Mouse (Mus musculus): ENCODE data around the gene Ythdc1. TPM values are rescaled to one million over a fixed set of nuclear protein-coding genes. Genes with fewer than 3 reads are reported as not detected.
"Not testable (repeated sequence)": the region's sequence is repeated elsewhere in the genome, so short reads cannot be mapped to it uniquely, and the experiment has no call there.

Ythdc1 gene
- polyA plus RNA-seq, 1 experiment from 2014 or later, result 40.7 TPM

DNA sequence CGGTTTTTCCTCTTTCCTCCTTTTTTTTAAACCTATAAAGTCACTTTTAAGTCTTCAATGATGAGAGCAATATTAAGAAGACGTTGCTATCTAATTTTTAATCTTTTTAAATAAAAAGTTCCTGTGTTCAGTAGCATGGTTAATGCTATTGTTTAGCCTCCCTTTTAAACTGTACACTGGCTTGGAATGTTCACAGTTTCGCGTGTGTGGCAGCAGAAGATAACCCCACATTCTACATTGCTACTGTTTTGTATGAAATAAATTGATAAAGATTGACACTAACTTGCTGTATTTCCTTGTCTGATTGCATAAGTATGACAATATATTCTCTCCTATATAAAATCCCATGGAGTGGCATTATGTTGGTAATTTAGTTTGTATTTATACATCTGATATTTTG, 32.4 kb downstream of the Ythdc1 start:
- not testable (repeated sequence) for H3K27me3 ChIP-seq; H3K4me2 ChIP-seq; H3K4me1 ChIP-seq; ATAC-seq (replicated peaks; ENCODE audit: low FRiP score); H3K9ac ChIP-seq; H3K4me3 ChIP-seq (replicated peaks); H3K9me3 ChIP-seq (replicated peaks); H3K27ac ChIP-seq
- WGBS, result 90% methylated on average over 4 of the region's 4 CpGs
- peaks cover 37% of the 10 kb centered on the region for H3K36me3 ChIP-seq

DNA sequence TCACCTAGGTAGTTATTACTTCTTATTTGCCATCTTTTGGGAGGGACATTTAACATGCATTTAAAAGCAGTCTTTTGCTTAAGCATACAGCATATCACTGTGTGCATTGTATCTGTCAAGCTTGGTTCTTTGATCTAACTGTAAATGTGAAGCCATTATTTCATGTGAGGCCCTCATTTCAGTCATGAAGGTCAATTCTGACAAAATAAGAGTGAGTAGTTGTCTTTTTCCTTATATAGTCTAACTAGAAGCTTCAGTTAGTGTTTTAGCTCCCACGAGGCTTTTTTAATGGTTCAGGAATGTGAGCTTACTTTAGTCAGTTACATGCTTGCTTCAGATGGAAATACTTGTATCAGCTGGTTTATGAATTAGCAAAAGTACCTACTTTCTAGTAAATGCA, 34.1 kb downstream of the Ythdc1 start:
- no peaks in the 10 kb centered on the region for H3K4me1 ChIP-seq
- ATAC-seq (replicated peaks; ENCODE audit: low FRiP score), result no peak
- no peak overlapping the region for H3K4me2 ChIP-seq
- H3K36me3 ChIP-seq, result peaks cover 31% of the 10 kb centered on the region
- WGBS, result 80% methylated on average over 1 of the region's 1 CpGs
- no peaks in the 10 kb centered on the region for H3K27me3 ChIP-seq
- no peaks in the 10 kb centered on the region; the same call in 1 of the 2 replicates for H3K9me3 ChIP-seq (replicated peaks)
- no peak overlapping the region for H3K9ac ChIP-seq
- no peak overlapping the region for H3K27ac ChIP-seq
- H3K4me3 ChIP-seq (replicated peaks), result no peak overlapping the region

DNA sequence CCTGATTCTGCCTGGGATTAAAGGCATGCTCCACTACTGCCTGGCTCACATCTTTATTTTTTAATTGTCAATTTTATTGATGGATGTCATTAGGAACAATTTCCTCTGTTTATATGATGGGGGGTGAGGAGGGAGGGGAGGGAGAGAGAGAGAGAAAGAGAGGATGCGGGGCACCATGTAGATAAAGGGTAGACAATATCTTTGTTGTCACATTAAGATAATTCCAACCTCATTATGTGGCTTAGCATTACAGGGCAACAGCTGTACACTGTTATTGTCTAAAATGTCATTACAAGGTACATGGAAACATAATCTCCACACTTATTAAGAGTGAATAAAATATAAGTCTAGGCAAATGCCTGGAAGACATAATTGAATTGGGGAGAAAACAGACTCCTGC, 35.5 kb downstream of the Ythdc1 start:
- Histone ChIP-seq H3K4me2 (no peak overlapping the region), H3K9ac (no peak overlapping the region), H3K27ac (no peak overlapping the region), H3K27me3 (no peaks in the 10 kb centered on the region), H3K36me3 (peaks cover 24% of the 10 kb centered on the region), H3K9me3 (replicated peaks) (no peaks in the 10 kb centered on the region; the same call in 1 of the 2 replicates), H3K4me1 (no peaks in the 10 kb centered on the region), H3K4me3 (replicated peaks) (no peak overlapping the region)
- no peak for ATAC-seq (replicated peaks; ENCODE audit: low FRiP score)
- WGBS, result 77% methylated on average over 1 of the region's 1 CpGs

DNA sequence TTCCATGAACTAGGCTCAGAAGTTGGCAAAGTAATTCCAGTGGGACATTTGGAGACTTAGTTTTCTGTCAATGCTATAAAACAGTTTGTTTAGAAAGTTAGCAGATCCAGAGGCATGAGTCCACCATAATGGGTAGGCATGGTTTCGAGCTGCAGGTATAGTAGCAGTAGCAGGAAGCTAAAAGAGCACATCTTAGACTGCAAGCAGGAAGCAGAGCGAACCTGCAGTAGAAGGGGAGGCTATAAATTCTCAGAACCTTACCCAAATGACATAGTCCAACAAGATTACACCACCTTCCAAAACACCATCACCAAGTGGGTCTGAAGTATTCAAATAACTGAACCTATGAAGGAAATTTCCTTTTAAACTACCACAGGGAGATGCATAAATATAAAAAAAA, 36.2 kb downstream of the Ythdc1 start:
- H3K9ac ChIP-seq, result no peak overlapping the region
- no peak overlapping the region for H3K4me3 ChIP-seq (replicated peaks)
- WGBS, result 86% methylated on average over 2 of the region's 2 CpGs
- no peak overlapping the region for H3K27ac ChIP-seq
- H3K36me3 ChIP-seq, result peaks cover 20% of the 10 kb centered on the region
- no peaks in the 10 kb centered on the region for H3K27me3 ChIP-seq
- no peaks in the 10 kb centered on the region; the same call in 1 of the 2 replicates for H3K9me3 ChIP-seq (replicated peaks)
- H3K4me1 ChIP-seq, result no peaks in the 10 kb centered on the region
- no peak overlapping the region for H3K4me2 ChIP-seq
- ATAC-seq (replicated peaks; ENCODE audit: low FRiP score), result no peak

DNA sequence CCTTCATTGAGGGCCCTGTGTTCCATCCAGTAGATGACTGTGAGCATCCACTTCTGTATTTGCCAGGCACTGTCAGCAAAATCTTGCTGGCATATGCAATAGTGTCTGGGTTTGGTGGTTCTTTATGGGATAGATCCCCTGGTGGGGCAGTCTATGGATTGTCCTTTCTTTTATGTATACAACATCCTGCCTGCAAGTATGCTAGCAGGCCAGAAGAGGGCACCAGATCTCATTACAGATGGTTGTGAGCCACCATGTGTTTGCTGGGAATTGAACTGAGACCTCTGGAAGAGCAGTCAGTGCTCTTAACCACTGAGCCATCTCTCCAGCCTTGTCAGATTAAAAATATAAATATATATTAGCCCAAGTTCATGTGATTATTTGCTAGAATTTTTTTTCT, 37.2 kb downstream of the Ythdc1 start:
- ATAC-seq (replicated peaks; ENCODE audit: low FRiP score); H3K9me3 ChIP-seq (replicated peaks); H3K4me1 ChIP-seq; H3K27me3 ChIP-seq; H3K27ac ChIP-seq; H3K9ac ChIP-seq; H3K36me3 ChIP-seq; H3K4me3 ChIP-seq (replicated peaks); H3K4me2 ChIP-seq: not testable (repeated sequence)

DNA sequence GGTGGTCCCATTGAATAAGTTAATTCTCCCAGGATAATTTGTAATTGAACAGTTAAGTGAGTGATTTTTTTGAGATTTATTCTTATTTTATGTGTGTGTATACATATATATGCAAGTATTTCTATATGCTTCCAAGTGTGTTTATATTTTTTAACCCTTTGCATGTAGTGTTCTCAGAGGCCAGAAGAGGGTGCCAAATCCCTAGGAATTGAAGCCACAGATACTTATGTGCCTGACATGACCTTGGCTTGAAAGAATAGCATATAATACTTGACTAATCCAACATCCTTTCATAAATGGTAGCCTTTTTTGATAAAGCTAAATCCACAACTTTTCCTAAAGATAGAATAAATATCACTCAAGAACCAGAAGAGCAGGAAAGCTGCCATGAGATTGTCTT, 46.1 kb downstream of the Ythdc1 start:
- H3K27me3 ChIP-seq, result no peaks in the 10 kb centered on the region
- H3K9me3 ChIP-seq (replicated peaks), result no peaks in the 10 kb centered on the region
- no peak for ATAC-seq (replicated peaks; ENCODE audit: low FRiP score)
- no peak overlapping the region for H3K4me3 ChIP-seq (replicated peaks)
- H3K4me1 ChIP-seq, result no peaks in the 10 kb centered on the region
- no peaks in the 10 kb centered on the region for H3K36me3 ChIP-seq
- H3K27ac ChIP-seq, result no peak overlapping the region
- no peak overlapping the region for H3K4me2 ChIP-seq
- H3K9ac ChIP-seq, result no peak overlapping the region

DNA sequence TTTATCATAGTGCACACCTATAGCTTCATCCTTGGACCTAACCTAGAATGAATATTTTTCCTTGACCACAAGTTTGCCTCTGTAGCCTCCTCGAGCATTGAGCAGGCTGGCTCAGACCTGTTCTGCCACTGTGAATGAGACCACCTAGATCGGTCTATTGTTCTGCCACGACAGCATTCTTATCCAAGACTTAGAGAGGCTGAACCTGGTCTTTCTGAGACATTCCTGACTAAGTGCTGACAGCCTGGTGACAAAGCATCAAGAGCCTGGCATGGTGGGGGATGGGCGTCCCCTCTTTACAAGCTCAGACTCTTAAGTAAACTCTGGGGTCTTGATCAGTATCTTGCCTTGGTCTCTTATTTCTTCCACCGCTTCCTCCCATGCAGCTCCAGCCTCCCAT, 47.6 kb downstream of the Ythdc1 start:
- ATAC-seq (replicated peaks; ENCODE audit: low FRiP score), result no peak
- no peaks in the 10 kb centered on the region for H3K27me3 ChIP-seq

DNA sequence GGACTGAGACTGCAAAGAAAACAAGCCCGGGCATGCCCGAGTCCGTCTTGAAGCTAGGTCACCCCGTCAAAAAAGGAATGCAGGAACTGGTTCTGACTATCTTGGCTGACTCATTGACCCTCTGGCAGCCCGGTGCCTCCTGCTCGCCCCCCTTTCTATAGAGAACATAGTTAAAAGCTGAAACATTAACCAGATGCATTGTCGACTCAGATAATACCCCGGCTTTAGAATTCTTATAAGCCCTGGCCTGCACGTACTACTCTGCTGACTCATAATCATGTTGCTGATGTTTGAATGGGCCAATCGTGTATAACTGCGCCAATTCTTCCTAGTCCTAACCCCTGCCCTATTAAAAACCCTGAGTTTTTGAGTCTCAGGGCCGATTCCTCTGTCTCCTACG, 52.5 kb downstream of the Ythdc1 start:
- H3K27me3 ChIP-seq; H3K9ac ChIP-seq; H3K36me3 ChIP-seq; H3K4me1 ChIP-seq; H3K4me3 ChIP-seq (replicated peaks); H3K4me2 ChIP-seq; H3K9me3 ChIP-seq (replicated peaks); ATAC-seq (replicated peaks; ENCODE audit: low FRiP score); H3K27ac ChIP-seq: not testable (repeated sequence)
- 73% methylated on average over 13 of the region's 13 CpGs for WGBS

More for the DNA sequence above, 47.6 kb downstream of the Ythdc1 start:
- Histone ChIP-seq H3K4me2 (no peak overlapping the region), H3K27ac (no peak overlapping the region), H3K36me3 (no peaks in the 10 kb centered on the region), H3K9ac (no peak overlapping the region), H3K4me1 (no peaks in the 10 kb centered on the region), H3K9me3 (replicated peaks) (no peaks in the 10 kb centered on the region), H3K4me3 (replicated peaks) (no peak overlapping the region)
- 57% methylated on average over 5 of the region's 5 CpGs for WGBS

DNA sequence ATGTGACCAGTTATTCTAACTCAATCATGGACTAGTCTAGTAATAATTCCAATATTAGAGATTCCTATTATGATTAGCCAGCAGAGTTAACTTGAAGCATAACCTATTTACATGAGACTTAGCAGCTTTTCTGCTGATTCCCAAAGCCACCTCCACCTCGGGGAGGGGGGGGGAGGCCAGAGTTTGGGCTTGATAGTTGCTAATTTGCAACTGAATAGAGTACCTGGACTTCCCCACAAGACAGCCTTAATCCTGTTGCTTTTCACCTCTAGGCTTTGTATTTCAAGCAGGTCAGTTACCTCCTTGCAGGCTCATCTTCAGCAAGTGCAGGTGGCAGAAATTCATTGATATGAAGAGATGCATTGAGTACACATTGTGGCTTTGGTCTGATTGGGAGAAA, 53.7 kb downstream of the Ythdc1 start:
- H3K4me3 ChIP-seq (replicated peaks), result no peak overlapping the region
- no peak overlapping the region for H3K9ac ChIP-seq
- no peaks in the 10 kb centered on the region for H3K9me3 ChIP-seq (replicated peaks)
- 19% methylated on average over 1 of the region's 1 CpGs for WGBS
- H3K4me2 ChIP-seq, result no peak overlapping the region
- H3K27ac ChIP-seq, result no peak overlapping the region
- no peak for ATAC-seq (replicated peaks; ENCODE audit: low FRiP score)
- no peaks in the 10 kb centered on the region for H3K27me3 ChIP-seq
- H3K36me3 ChIP-seq, result no peaks in the 10 kb centered on the region
- H3K4me1 ChIP-seq, result no peaks in the 10 kb centered on the region

DNA sequence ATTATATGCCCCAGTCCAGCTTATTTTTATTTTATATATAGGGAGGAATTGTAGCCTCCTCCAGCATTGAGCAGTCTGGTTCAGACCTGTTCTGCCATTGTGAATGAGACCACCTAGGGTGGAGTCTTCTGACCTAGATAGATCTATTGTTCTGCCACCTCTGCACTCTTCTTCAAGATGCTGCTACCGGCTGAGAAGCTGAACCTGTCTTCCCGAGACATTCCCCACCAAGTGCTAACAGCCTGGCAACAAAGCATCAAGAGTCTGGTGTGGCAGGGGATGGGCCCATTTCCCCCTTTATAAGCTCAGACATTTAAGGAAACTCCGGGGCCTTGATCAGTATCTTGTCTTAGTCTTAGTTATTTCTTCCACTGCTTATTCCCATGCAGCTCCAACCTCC, 54.3 kb downstream of the Ythdc1 start:
- Histone ChIP-seq H3K27me3 (no peaks in the 10 kb centered on the region), H3K4me2 (no peak overlapping the region), H3K4me1 (no peaks in the 10 kb centered on the region), H3K36me3 (no peaks in the 10 kb centered on the region), H3K4me3 (replicated peaks) (no peak overlapping the region), H3K9ac (no peak overlapping the region), H3K9me3 (replicated peaks) (no peaks in the 10 kb centered on the region), H3K27ac (no peak overlapping the region)
- WGBS, result 54% methylated on average over 3 of the region's 3 CpGs
- ATAC-seq (replicated peaks; ENCODE audit: low FRiP score), result no peak

DNA sequence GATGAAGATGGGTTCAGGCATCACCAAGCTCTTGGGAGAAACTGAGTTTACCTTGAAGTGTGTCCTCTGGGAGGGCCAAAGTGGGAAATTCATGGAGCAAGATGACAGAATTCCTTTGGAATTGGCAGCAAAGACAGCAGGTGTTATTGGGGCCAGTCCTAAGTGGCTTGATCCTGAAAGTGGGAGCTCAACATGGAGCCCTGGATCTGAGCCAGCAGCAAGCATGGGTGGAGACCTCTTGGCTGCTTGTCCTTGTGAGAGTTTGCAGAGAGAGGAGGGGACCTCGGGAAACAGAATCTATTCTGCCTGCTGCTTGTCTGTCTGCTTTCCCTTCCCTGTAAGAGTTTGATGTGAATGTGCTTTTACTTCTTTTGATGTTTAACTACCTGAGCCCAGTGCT, 67.9 kb downstream of the Ythdc1 start:
- Histone ChIP-seq H3K4me1 (no peaks in the 10 kb centered on the region), H3K9me3 (replicated peaks) (no peaks in the 10 kb centered on the region), H3K27me3 (no peaks in the 10 kb centered on the region), H3K9ac (no peak overlapping the region), H3K27ac (no peak overlapping the region), H3K36me3 (no peaks in the 10 kb centered on the region), H3K4me2 (no peak overlapping the region), H3K4me3 (replicated peaks) (no peak overlapping the region)
- WGBS, result 45% methylated on average over 1 of the region's 1 CpGs
- no peak for ATAC-seq (replicated peaks; ENCODE audit: low FRiP score)
